Mouse (Mus musculus): ENCODE measurements around the gene Sirt2.

GRCm38 (mm10) chr7:28814306-28815034 is 47.9 kb downstream of the Sirt2 start:
- TF ChIP-seq TAL1 (IDR thresholded peaks at IDR 0.05; ENCODE audit: low read length): no peak
- no peak for TF ChIP-seq GATA1 (IDR thresholded peaks at IDR 0.05; ENCODE audit: low read length)

Data from erythroblast, embryonic 14.5 days (primary cell).